Mouse (Mus musculus) cortical plate, adult 2 months (tissue): ENCODE measurements around the gene Prdm2.

ENCODE experiments used
- CTCF ChIP-seq: fragments of 200-500 bp; IDR thresholded peaks from 2 replicates; pipeline ENCODE4 v1.5.1; 2011; ENCODE audit warnings: mild to moderate bottlenecking, control low read depth, low read length; ENCODE audit not compliant: insufficient read depth; ENCODE audit errors: extremely low read depth
- POLR2A ChIP-seq: fragments of 200-500 bp; IDR thresholded peaks from 2 replicates; pipeline ENCODE4 v1.6.1; 2011; ENCODE audit warnings: mild to moderate bottlenecking, low read length, control low read depth; ENCODE audit not compliant: insufficient read depth; ENCODE audit errors: extremely low read depth

DNA sequence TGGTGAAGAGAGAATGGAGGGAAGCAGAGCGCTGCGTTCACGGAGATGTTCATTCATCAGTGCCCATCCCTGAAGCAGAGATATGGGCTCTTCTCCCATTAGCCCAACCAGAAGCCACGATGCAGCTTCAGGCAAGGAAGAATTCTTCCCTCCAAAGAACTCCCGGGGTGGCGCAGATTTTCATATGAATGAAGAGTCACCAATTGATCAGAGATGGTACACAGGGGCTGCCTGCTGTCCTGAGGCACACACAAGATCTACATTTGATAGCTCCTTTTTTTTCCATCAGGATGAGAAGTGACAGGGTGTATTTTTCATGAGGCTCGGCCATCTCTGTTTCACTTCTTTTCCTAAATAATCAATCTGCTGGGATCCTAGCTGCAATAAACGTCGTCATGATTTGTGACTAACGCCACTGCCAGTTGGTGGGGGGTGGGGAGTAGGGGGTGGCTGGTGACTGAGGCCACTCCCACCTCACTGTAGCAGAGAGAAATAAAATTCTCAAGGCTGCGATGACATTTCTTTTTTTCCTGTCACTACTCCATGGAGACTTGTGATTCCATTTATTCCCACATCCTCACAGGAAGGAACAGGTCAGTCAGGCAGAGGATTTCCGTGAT is 120.6 kb downstream of the Prdm2 start:
- TF ChIP-seq CTCF = no peak
- no peak for TF ChIP-seq POLR2A
